Mouse (Mus musculus): ENCODE measurements around the gene Mthfd2l. TPM values are rescaled to one million over a fixed set of nuclear protein-coding genes. Genes with fewer than 3 reads are reported as not detected.

Gene Mthfd2l
- polyA plus RNA-seq, 1 experiment from 2014 or later = 60.1 TPM

GRCm38 (mm10) chr5:90951475-90951874, 20.6 kb downstream of the Mthfd2l start:
- no peak for ATAC-seq (ENCODE audit: insufficient number of reproducible peaks, insufficient read depth, low FRiP score, low TSS enrichment, low read depth)
- Histone ChIP-seq H3K27me3 (no peaks in the 10 kb centered on the region), H3K4me1 (no peaks in the 10 kb centered on the region), H3K27ac (no peak overlapping the region), H3K9ac (no peak overlapping the region), H3K9me3 (no peaks in the 10 kb centered on the region), H3K4me2 (no peak overlapping the region), H3K4me3 (no peak overlapping the region), H3K36me3 (peaks cover 5% of the 10 kb centered on the region; the same call in 1 of the 2 replicates)
- 29% methylated on average over 2 of the region's 2 CpGs for WGBS

- Histone ChIP-seq H3K27me3 (no peaks in the 10 kb centered on the region), H3K4me3 (no peak overlapping the region)
- no peak for ATAC-seq (ENCODE audit: insufficient number of reproducible peaks, insufficient read depth, low FRiP score, low TSS enrichment, low read depth)
Observed at GRCm38 (mm10) chr5:90952731-90953481, 22.0 kb downstream of the Mthfd2l start.

GRCm38 (mm10) chr5:90964316-90964715, 33.4 kb downstream of the Mthfd2l start:
- no peaks in the 10 kb centered on the region; the same call in 1 of the 2 replicates for H3K4me1 ChIP-seq
- no peaks in the 10 kb centered on the region for H3K9me3 ChIP-seq
- no peak overlapping the region for H3K4me2 ChIP-seq
- 77% methylated on average over 4 of the region's 4 CpGs for WGBS
- ATAC-seq (ENCODE audit: insufficient number of reproducible peaks, insufficient read depth, low FRiP score, low TSS enrichment, low read depth) = no peak
- H3K36me3 ChIP-seq = peaks cover 17% of the 10 kb centered on the region
- H3K27ac ChIP-seq = no peak overlapping the region
- no peaks in the 10 kb centered on the region for H3K27me3 ChIP-seq
- no peak overlapping the region for H3K4me3 ChIP-seq
- no peak overlapping the region for H3K9ac ChIP-seq

More at GRCm38 (mm10) chr5:90952731-90953481, 22.0 kb downstream of the Mthfd2l start:
- Histone ChIP-seq H3K9me3 (no peaks in the 10 kb centered on the region), H3K9ac (no peak overlapping the region), H3K27ac (no peak overlapping the region), H3K36me3 (peaks cover 5% of the 10 kb centered on the region; the same call in 1 of the 2 replicates), H3K4me2 (no peak overlapping the region), H3K4me1 (no peaks in the 10 kb centered on the region)
- 81% methylated on average over 8 of the region's 8 CpGs for WGBS

GRCm38 (mm10) chr5:90964764-90965163, 33.8 kb downstream of the Mthfd2l start:
- no peak overlapping the region for H3K4me3 ChIP-seq
- H3K27me3 ChIP-seq = no peaks in the 10 kb centered on the region
- H3K27ac ChIP-seq = no peak overlapping the region
- no peak for ATAC-seq (ENCODE audit: insufficient number of reproducible peaks, insufficient read depth, low FRiP score, low TSS enrichment, low read depth)
- H3K9ac ChIP-seq = no peak overlapping the region
- no peak overlapping the region for H3K4me2 ChIP-seq
- peaks cover 13% of the 10 kb centered on the region for H3K36me3 ChIP-seq
- WGBS = 81% methylated on average over 4 of the region's 4 CpGs
- no peaks in the 10 kb centered on the region for H3K9me3 ChIP-seq
- H3K4me1 ChIP-seq = no peaks in the 10 kb centered on the region; the same call in 1 of the 2 replicates

GRCm38 (mm10) chr5:90965386-90965785, 34.5 kb downstream of the Mthfd2l start:
- no peak overlapping the region for H3K4me2 ChIP-seq
- no peaks in the 10 kb centered on the region for H3K27me3 ChIP-seq
- 62% methylated on average over 4 of the region's 4 CpGs for WGBS
- ATAC-seq (ENCODE audit: insufficient number of reproducible peaks, insufficient read depth, low FRiP score, low TSS enrichment, low read depth) = no peak
- H3K4me3 ChIP-seq = no peak overlapping the region
- H3K36me3 ChIP-seq = peaks cover 11% of the 10 kb centered on the region; the same call in 1 of the 2 replicates
- H3K4me1 ChIP-seq = no peaks in the 10 kb centered on the region; the same call in 1 of the 2 replicates
- no peak overlapping the region for H3K27ac ChIP-seq
- H3K9ac ChIP-seq = no peak overlapping the region
- no peaks in the 10 kb centered on the region for H3K9me3 ChIP-seq

- WGBS = 79% methylated on average over 4 of the region's 4 CpGs
- Histone ChIP-seq H3K27me3 (no peaks in the 10 kb centered on the region), H3K9ac (no peak overlapping the region), H3K9me3 (no peaks in the 10 kb centered on the region), H3K4me1 (no peaks in the 10 kb centered on the region), H3K36me3 (peaks cover 12% of the 10 kb centered on the region; the same call in 1 of the 2 replicates), H3K4me2 (no peak overlapping the region), H3K27ac (no peak overlapping the region), H3K4me3 (no peak overlapping the region)
- ATAC-seq (ENCODE audit: insufficient number of reproducible peaks, insufficient read depth, low FRiP score, low TSS enrichment, low read depth) = no peak
Observed at GRCm38 (mm10) chr5:90977244-90977643, 46.3 kb downstream of the Mthfd2l start.

- H3K36me3 ChIP-seq = 0 out of 2 replicates have a peak, but pooled peaks cover 6% of the 10 kb centered on the region
- ATAC-seq (ENCODE audit: insufficient number of reproducible peaks, insufficient read depth, low FRiP score, low TSS enrichment, low read depth) = no peak
- 86% methylated on average over 7 of the region's 7 CpGs for WGBS
Observed at GRCm38 (mm10) chr5:90980297-90980696, 49.4 kb downstream of the Mthfd2l start.

GRCm38 (mm10) chr5:90987605-90988004, 56.7 kb downstream of the Mthfd2l start:
- Histone ChIP-seq H3K36me3 (peaks cover 7% of the 10 kb centered on the region), H3K9me3 (no peaks in the 10 kb centered on the region), H3K4me2 (no peak overlapping the region), H3K4me3 (no peak overlapping the region), H3K27ac (no peak overlapping the region), H3K4me1 (no peaks in the 10 kb centered on the region), H3K9ac (no peak overlapping the region), H3K27me3 (no peaks in the 10 kb centered on the region)
- ATAC-seq (ENCODE audit: insufficient number of reproducible peaks, insufficient read depth, low FRiP score, low TSS enrichment, low read depth) = no peak
- 78% methylated on average over 5 of the region's 5 CpGs for WGBS

More at GRCm38 (mm10) chr5:90980297-90980696, 49.4 kb downstream of the Mthfd2l start:
- Histone ChIP-seq H3K9me3 (no peaks in the 10 kb centered on the region), H3K9ac (no peak overlapping the region), H3K4me1 (no peaks in the 10 kb centered on the region), H3K4me3 (no peak overlapping the region), H3K27ac (no peak overlapping the region), H3K27me3 (no peaks in the 10 kb centered on the region), H3K4me2 (no peak overlapping the region)

GRCm38 (mm10) chr5:90988149-90988548, 57.2 kb downstream of the Mthfd2l start:
- Histone ChIP-seq H3K36me3 (peaks cover 7% of the 10 kb centered on the region), H3K4me1 (no peaks in the 10 kb centered on the region), H3K9me3 (no peaks in the 10 kb centered on the region), H3K27me3 (no peaks in the 10 kb centered on the region), H3K9ac (no peak overlapping the region), H3K27ac (no peak overlapping the region), H3K4me3 (no peak overlapping the region), H3K4me2 (no peak overlapping the region)
- ATAC-seq (ENCODE audit: insufficient number of reproducible peaks, insufficient read depth, low FRiP score, low TSS enrichment, low read depth) = no peak
- WGBS = 80% methylated on average over 3 of the region's 3 CpGs

- H3K36me3 ChIP-seq = peaks cover 7% of the 10 kb centered on the region
- H3K9ac ChIP-seq = no peak overlapping the region
- H3K27me3 ChIP-seq = no peaks in the 10 kb centered on the region
- no peak overlapping the region for H3K4me3 ChIP-seq
- H3K4me2 ChIP-seq = no peak overlapping the region
- 88% methylated on average over 4 of the region's 4 CpGs for WGBS
- no peaks in the 10 kb centered on the region for H3K9me3 ChIP-seq
- H3K4me1 ChIP-seq = no peaks in the 10 kb centered on the region
- H3K27ac ChIP-seq = no peak overlapping the region
- no peak for ATAC-seq (ENCODE audit: insufficient number of reproducible peaks, insufficient read depth, low FRiP score, low TSS enrichment, low read depth)
Observed at GRCm38 (mm10) chr5:90988592-90988991, 57.7 kb downstream of the Mthfd2l start.

- Histone ChIP-seq H3K36me3 (peaks cover 7% of the 10 kb centered on the region; the same call in 1 of the 2 replicates), H3K4me1 (no peaks in the 10 kb centered on the region), H3K27me3 (no peaks in the 10 kb centered on the region), H3K4me2 (no peak overlapping the region), H3K4me3 (no peak overlapping the region), H3K9me3 (no peaks in the 10 kb centered on the region), H3K27ac (no peak overlapping the region), H3K9ac (no peak overlapping the region)
- ATAC-seq (ENCODE audit: insufficient number of reproducible peaks, insufficient read depth, low FRiP score, low TSS enrichment, low read depth) = no peak
- 93% methylated on average over 8 of the region's 8 CpGs for WGBS
Observed at GRCm38 (mm10) chr5:90999942-91000341, 69.0 kb downstream of the Mthfd2l start.

GRCm38 (mm10) chr5:91015216-91015615, 84.3 kb downstream of the Mthfd2l start:
- Histone ChIP-seq H3K4me2 (no peak overlapping the region), H3K27ac (no peak overlapping the region), H3K27me3 (no peaks in the 10 kb centered on the region), H3K9me3 (no peaks in the 10 kb centered on the region), H3K9ac (no peak overlapping the region), H3K36me3 (no peaks in the 10 kb centered on the region), H3K4me1 (no peaks in the 10 kb centered on the region), H3K4me3 (no peak overlapping the region)
- 89% methylated on average over 10 of the region's 10 CpGs for WGBS
- no peak for ATAC-seq (ENCODE audit: insufficient number of reproducible peaks, insufficient read depth, low FRiP score, low TSS enrichment, low read depth)

Data from embryonic facial prominence, embryonic 13.5 days (tissue).